Mouse (Mus musculus): ENCODE measurements around the gene Gast.
A peak's percentile ranks its signal among the peaks of the same experiment; 100 is the strongest.
"Not testable (repeated sequence)": the region's sequence is repeated elsewhere in the genome, so short reads cannot be mapped to it uniquely, and the experiment has no call there.

Gene Gast

DNA sequence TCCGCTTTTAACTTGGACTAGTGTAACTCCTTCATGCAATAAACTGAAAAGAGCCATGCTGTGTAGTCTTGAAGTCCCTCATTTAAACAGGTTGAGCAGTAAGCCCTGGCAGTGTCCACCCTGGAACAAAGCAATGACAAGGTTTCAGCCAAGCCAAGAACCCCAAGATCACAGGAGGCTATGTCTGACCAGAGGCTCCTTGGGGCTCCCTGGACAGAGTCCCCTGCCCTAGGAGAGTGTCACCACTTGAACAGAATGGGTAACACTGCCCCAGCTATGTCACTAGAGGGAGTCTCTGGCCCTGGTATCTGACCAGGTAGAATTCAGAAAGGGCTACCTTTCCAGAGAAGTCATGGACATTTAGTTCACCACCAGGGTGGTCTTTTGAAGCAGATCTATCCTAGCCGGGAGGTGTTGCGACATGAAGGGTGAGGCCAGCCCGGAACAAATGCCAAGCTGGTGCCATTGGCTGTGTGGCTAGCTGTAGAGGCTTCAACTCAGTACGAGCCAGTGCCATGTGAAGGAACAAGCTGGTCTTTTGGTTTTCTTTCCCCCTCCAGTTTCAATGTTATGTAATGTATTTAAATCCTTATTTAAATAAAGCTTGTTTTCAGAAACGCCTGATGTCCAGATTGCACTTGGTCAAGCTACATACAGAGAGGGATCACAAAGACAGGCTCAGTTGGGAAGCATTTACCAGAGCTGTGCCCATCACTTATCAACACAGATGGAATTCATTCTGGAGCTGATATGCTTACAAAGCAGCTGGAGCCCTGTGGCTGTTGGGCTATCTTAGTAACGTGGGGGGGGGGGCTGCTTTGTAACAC lies 12.5 kb upstream of the Gast start:
- DNase-seq, result not testable (repeated sequence)

DNA sequence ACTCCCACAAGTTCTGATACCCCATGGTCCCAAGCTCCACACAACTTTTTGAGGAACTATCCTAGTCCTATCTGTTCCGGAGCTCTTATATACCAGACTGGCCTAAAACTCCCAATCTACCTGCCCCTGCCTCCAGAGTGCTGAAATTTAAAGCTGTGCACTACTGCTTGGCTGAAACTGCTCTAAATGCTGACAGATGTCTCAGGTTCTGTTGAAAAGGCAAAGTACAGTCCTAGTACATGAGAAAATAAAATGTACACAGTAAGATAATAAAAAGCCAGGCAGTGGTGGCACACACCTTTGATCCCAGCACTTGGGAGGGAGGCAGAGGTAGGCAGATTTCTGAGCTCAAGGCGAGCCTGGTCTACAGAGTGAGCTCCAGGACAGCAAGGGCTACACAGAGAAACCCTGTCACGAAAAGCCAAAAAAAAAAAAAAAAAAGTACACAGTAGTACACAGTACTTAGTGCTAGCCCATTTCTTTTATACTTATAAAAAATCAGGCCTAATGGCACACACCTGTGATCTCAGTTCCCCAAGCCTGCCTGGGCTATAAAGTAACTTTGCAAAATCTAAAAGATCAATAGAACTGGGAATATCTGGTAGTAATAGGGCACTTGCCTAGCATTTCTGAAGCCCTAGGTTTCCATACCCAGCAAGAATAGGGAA lies 11.5 kb upstream of the Gast start:
- DNase-seq, result no peak

DNA sequence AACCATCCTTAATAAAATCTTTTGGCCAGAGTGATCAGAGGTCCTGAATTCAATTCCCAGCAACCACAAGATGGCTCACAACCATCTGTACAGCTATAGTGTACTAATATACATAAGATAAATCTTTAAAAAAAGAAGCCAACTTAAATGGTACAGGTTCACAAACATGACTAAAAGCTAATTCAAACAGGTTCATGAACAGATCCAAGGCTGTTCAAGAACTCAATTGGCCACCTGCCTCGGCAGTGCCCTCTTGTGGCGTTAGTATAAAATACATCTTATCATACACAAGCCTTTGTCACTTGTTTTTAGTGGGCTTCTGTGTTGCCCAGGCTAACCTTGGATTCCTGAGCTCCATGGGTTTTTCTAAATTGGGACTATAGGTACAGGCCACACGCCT lies 10.6 kb upstream of the Gast start:
- DNase-seq, result peak; percentile 40 to 58

DNA sequence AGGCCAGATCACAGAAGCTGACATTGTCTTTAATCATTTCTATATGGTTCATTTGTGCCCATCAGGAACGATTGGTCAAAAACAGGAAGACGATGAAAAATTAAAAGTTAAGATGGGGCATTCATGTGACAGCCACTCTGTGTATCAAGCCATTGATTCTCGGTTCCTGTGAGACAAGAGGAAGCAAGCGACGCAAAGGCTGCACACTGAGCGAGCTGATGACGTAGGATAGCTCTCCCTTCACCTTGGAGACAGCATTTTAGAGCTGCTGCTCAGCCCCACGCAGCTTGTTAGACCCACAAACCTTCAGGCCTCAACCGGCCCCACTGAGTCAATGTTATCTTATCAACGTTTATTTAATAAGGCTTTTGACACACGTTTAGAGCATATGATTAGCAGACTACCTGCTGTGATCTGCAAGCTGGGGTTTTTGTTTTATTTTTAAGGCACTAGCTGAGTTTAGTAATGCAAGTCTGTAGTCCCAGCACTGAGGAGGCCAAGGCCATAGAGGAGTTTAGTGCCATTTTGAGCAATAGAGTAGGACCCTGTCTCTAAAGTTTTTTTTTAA lies 9.1 kb upstream of the Gast start:
- no peak for DNase-seq

DNA sequence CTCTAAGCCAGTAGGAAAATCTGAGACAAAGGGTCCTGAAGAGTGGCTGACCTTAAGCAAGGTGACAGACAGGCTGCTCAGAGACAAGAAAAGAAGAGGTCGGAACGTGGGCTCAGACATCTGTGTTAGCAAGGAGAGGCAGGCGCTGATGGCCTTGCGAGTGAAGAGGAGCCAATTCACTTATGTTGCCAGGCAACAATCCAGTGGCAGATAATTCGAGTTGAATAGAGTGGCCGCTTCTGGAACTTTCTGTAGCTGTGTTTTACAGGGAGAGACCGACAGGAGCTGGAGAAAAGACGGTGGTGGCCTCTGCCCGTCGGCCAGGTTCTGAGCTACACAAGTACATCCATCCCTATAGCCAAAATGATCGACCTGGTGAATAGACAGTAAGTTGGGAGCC lies 6.9 kb upstream of the Gast start:
- no peak for DNase-seq

DNA sequence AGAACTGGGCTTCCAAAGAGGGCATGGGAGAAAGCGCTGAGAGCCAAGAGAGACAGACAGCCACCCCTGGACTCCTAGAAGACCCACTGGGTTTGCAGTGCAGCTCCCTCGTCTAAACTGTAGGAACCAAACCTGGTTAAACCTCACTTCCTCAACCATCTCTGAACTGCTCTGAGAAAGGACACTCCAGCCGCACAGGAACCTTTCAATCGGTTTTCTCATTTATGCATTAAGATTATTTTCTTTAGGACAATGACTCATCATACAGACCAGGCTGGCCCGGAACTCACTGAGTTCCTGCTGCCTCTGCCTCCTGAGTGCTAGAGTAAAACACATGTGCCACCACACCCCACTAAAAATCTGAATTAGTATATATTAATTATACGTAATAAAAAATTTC lies 6.4 kb upstream of the Gast start:
- DNase-seq, result no peak

DNA sequence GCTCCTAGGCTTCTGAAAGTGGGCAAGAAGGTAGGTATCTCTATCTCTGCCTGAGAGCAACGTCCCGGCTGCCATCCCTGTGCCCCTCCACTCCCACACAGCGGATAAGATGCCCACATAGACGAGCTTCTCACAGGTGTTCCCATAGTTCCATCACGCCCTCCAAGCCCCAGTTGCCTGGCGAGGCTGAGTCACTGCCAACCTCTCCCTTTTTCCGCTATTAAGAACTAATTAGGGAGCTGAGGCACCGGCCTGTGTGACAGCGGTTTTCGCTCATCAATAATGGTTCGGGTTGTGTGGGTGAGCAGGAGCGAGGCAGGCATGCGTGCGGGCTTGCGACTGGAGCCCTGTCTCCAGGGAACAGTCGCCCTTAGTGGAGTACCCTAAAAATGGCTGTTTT lies 4.0 kb upstream of the Gast start:
- no peak for DNase-seq

DNA sequence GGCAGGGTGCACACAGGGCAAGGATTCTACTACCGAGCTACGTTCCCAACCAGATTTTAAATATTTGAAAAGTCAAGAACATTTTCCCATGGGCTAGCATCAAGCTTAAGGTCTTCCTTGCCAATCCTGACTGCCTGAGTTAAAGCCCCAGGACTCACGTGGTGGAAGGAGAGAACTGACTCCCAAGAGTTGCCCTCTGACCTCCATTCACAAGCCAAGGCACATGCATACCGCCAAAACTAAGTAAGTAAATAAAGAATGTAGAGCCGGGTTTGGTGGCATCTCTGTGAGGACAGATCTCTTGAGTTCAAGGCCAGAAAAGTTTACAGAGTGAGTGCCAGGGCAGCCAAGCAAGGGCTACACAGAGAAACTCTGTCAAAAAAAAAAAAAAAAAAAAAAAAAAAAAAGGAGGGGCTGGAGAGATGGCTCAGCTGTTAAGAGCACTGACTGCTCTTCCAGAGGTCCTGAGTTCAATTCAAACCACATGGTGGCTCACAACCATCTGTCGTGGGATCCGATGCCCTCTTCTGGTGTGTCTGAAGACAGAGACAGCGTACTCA lies 3.3 kb upstream of the Gast start:
- DNase-seq, result not testable (repeated sequence)

DNA sequence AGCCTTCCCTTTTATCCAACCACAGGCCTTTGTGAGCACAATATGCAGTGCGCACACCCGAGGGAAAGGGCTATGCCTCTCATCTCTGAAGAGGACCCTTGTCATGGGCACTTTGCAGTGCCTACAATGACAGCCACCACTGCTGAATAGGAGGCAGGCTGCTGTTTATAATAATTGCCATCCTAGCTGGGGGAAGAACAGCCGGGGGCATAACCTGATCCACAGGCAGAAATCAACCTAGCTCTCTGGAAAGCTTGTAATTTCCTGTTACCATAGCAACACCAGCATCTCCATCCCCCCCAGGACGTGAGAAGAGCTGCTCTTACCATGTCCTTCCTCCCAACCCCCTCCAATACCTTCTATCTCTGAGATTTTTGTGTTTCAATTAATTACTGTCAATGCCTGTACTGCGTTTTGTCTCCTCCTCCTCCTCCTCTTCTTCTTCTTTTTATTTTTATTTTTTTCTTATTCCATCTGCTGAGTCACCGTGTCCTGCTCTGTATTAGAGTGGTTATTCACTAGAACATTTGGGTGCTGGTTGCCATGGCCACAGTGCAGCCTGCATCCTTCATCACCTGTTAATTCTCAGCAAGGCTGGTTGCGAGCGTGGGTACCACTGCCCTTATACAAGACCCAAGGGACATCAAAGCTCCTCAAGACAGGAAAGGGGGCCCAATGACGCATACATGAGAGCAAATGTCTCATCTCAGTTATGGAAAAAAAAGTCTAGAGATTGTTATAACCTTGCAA lies 1.3 kb upstream of the Gast start:
- DNase-seq, result no peak

DNA sequence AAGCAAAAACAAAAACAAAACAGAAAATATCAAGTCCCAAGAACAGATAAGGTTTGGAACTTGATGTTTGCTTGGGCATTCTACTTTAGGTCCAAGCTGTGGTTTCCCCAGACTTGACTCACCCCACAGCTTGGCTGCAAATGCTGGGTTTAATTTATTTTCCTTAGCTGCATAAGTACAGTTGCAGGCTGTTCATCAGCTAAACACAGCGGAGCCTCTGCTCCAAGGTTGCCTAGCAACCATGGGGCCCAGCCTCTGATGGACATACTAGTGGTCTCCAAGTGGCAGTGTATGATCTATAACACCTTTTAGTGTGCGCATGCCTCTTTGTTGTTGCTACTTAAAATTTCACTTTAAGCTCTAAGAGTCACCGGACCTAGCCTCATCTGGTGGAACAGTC lies 1.5 kb downstream of the Gast start:
- DNase-seq, result no peak

DNA sequence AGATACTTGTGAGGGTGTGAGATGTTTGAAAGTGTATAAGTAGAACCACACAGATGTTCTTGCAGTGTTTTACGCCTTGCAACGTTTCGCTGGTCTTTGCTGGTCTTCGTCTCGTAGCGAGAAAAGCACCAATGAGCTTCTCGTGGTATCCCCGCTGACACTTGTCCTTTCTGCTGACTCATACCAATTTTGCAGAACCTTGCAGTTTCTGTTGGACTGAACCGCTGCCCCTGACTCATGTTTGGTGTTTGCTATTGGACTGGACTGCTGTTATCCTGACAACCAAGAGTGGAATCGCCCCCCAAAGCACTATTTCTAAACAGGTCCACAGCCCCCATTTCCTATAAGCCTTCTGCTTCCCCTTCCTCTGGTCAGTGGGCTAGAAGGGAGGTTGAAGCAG lies 10.1 kb downstream of the Gast start:
- DNase-seq, result no peak

DNA sequence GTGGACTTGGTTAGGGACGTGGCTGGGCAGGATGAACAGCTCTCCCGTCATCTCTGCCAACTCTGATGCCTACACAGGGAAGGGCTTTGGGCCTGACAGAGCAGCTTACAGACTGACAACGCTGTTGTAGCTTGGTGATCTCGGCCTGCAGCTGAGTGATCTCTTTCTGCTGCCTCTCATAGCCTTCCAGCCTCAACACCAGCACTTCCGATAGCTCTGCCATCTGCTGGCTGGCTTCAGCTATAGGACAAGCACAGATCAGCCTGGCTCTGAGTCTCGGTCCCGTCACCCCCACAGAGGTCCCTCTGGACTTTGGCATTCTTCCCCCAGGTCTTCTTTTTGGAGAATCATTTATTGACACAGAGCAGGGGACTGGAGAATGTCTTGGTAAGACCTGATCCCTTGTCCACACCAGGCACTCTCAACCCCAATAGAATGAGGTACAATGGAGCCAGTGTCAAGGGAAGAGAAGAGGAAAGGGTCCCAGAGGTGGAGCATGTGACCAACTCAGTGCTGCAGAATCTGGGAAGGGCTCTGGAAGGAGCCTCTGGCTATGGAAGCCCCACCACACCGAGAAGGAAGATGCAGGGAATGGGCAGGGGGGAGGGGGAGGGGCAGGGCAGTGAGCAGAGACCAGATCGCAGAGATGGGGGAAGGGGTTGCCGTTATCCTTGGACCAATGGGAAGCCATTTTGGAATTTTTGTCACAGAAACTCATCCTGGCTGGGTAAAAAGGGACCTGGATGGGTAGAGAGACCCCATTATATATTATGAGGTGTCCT lies 18.1 kb downstream of the Gast start:
- peak; percentile 40 to 47 for DNase-seq

DNA sequence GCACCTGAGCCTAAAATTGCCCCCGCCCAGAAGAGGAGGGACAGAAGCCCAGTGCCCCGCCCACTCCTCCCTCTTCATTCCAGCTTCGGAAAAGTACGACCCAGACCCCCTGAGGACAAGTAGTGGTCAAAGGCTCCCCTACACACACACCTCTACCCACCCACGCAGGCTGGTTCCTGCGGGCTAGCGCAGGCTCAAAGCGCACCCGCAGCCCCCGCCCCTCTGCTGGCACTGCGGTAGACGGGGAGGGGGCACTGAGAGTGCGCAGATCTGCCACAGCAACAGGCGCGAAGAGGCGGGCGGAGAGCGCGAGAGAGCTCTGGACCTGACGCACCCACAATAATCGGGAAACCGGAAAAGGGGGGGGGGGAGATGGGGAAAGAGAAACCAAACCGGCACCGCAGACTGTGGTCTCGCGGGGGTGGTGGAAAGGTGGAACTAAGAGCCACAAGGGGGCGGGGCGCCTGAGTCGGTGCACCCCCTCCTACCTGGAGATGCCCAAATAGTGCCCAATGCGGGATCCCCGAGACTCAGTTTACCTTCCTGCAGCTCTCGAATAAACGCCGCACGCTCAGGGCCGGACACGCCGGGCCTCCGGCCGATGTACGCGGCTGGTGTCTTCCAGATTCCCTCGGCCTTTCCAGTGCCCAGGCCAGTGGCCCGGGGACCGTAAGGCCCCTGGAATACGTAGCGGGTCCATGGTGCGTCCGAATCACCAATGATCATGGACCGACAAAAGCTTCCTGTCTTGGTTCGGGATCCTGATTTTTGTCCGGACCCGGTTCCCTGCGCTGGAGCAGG lies 21.1 kb downstream of the Gast start:
- peak; percentile 30 to 34 for DNase-seq

DNA sequence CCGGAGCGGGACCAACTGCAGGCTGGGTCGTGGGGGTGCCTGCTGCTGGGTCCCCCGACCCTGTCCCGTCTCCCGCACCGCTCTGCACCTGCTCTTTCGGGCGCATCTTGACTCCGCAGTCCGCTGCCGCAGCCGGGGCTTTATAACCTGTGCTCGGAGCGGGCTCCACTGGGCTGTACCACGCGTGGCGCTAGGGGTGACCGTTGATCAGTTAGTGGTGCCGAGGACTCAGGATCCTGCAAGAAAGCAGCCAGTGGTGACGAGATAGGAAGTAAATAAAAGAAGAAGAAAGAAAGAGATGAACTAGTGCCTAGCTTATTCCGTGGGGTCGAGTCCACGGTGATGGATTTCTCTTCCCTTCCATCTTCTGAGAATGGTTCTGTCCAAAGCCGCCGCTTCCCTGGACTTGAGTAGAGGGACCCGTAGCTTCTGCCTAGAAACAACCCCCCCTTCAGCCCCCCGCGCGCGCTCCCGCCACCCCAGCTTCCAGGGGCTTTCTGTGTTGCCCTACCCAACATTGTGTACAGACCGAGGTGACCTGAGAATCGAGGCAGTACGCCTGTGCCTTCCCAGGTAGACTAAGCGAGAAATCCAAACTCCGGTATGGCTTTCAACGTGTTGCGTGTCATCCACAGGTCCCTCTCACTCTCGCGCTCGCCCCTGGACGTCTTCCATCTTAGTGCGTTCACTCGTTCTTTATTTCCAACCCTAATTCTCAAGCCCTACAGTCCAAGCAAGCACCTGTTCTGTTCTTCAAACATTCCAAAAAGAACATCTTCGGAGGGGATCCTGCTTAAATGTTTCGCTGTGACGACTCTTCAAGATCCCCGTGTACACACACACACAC lies 22.0 kb downstream of the Gast start, which contains the start of gene Hap1:
Gene Hap1 (minus strand): TSS at position 157 of the 847 bp plus-strand sequence.
- peak; percentile 85 for DNase-seq

DNA sequence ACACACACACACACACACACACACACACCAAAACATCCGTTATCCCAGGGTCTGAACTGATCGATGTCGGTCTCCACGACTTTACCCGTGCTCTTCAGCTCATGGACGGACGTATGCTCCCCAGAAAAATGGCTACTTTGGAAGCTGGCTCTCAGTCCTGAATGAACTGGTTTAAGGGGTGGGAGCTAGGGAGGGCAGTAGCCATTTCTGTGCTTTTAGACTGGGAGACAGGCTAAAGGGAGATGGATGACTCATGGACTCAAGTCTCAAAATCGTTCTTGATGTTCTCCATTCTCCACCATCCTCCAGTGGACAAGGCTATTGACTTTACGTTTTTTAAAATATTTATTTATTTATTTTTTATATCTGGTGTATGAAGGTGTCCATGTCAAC lies 22.6 kb downstream of the Gast start:
- no peak for DNase-seq

DNA sequence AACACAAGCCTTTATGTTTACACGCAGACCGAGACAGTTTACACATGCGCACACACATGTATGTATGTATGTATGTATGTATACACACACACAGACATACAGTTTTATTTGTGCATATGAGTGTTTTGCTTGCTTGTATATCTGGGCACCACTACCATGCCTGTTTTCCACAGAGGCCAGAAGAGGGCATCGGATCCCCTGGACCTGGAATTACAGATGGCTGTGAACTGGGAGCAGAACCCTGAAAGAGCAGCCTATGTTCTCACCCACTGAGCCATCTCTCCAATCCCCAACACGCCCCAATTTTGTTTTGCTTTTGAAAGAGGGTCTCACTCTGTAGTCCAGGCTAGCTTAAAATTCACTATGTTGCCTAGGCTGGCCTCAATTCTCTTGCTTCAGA lies 23.2 kb downstream of the Gast start:
- DNase-seq, result no peak

DNA sequence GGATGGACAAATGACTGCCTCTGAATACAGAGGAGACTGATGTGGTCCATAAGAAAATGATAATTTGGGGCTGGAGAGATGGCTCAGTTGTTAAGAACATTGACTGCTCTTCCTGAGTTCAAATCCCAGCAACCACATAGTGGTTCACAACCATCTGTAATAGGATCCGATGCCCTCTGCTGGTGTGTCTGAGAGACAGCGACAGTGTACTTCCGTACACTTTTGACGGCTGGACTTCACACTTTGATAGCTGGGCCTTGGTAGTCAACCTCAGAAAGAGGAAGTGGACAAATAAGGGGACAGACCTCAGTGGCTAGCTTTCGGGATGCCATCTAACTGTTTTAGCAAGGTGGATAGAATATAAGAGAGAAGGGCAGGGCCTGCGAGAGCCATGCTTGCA lies 26.0 kb downstream of the Gast start:
- DNase-seq, result no peak

DNA sequence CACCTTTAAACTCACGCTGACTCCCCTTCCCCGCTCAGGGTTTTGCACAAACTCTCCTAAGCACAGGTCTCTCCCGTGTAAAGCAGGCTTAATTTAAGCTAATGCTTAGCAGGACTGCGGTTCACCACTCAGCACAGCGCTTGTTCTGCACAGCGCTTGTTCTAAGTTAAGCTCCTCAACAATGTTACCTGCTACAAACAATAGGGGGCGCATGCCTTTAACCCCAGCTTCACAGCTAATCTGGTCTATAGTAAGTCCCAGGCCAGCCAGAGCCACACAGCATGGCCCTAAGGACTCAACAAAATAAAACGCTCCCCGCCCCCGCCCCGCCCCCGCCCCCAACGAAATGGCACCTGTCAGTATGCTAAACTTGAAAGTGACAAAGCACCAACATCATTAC lies 26.9 kb downstream of the Gast start:
- not testable (repeated sequence) for DNase-seq

DNA sequence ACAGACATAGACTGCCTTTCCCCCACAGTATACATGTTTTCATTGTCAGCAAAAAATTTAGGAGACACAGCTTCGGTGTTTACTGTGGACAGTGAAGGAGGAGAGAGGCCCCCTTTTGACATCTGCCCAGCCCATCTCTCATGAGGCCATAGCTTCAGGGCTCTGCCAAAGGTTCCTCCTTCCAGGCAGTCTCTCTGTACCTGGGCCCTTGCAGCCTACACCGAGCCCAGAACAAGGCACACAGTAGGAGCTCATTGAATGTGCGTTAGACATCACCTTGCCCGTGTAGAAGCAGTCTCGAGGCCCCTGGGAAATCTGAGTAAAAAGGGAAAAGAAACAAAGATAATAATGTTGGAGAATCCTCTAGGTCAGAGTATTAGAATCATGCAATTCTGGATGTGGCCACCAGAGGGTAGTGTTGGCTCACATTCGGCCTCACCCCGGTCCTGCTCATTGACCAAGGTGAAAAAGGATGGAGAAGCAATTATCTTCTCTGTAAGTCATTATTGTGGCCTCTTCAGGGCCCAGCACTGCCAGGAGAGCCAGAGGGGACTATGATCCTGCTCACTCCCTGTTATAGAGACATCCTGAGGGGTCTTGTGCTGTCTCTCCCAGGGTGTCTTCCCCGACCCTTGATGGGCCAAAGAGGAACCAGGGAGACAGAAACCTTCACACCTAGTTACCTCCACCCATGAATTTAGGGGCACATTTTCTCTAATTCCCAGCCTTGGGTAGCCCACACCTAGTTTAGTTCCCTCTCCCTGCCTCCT lies 28.2 kb downstream of the Gast start:
- peak; percentile 82 to 92 for DNase-seq

Data from cerebellum, postnatal 36 days (tissue).